Mouse (Mus musculus) neutrophil, adult 65 days (primary cell): ENCODE data around the gene Hsdl2. TPM values are rescaled to one million over a fixed set of nuclear protein-coding genes. Genes with fewer than 3 reads are reported as not detected.

Experiments used
- total RNA-seq: library from RNA; stranded (reverse); gene quantifications from 2 replicates; pipeline ENCODE4 v1.2.4, GENCODE M21; 2023

Gene Hsdl2
- 10.9 and 13.6 TPM in 2 replicates for total RNA-seq

DNA sequence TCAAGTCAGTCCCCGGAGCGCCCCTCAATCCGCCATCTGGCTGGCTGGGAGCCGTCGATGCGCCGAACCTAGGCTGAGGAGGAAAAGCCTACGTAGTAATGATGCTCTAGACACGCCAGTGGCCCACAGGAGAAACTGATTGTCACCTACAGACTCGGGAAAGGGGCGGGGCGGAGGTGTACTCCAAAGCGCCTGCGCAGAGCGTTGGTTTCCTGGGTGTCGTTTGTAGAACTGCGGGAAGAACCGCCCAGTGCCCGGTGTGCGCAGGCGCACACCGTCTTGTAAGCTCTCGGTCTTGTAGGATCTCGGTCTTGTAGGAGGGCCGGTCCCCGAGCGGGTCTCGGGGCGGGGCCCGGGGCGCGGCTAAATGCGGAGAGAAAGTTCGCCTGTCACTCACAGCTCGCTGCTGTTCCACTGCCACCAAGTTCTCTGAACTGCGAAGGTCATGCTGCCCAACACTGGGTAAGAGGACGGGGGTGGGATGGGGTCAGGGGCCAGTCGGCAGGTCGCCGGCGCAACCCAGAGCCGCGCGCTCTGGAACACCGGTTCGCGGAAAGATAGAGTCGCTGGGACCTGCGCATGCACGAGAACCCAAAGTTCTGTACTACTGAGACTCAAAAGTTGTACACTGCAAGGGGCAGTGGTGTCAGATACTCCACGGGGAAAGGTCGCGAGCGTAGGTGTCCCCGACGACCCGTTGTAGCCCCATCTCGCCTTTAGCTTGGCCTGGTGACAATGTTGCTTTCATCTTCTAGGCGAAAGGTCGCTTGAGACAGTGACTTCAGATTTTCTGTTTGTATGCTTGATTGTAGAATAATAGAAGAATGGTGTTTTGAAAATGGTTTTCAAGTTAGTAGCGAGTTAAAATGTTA, at the start of gene Hsdl2:
Gene Hsdl2 (plus strand): TSS at position 250 of the 872 bp plus-strand sequence.

DNA sequence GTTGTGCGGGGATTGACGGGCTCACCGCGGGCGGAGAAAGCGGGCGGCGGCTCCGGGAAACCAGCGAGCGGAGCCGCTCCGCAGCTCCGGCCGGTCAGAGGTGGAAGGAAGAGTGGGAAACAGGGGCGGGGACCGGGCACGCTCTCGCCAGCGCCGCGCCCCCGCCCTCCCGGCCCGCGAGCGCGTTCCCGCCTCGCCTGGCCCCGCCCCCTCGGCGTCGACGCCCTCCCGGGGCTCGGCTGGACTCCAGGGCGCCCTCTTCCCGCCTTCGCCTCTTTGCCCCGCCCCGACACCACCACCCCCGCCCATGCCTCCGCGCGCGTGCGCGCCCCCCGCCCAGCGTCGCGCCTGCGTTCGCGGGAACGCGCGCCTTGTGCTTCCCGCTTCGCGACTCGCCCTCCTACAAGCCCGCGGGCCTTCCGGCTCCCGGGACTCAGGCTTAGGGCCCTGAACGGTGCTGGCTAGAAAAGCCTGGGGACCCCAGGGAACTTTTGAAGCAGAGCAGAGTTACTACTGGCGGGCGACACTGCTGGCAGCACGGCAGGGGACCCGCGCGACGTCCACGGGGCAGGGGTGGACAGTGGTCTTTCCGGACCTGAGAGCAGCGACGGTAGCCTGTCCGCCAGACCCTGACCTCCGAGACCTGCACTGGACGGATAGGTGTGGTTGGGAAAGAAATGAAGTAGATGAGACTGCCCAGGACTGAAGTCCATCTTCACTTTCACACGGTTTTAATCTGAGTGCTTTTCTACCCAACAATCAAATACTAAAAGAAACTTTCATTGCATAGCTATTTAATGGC, 32.0 kb upstream of the Hsdl2 start, which contains the start of gene Ptbp3:
Gene Ptbp3 (minus strand): TSS at position 190 of the 802 bp plus-strand sequence.

DNA sequence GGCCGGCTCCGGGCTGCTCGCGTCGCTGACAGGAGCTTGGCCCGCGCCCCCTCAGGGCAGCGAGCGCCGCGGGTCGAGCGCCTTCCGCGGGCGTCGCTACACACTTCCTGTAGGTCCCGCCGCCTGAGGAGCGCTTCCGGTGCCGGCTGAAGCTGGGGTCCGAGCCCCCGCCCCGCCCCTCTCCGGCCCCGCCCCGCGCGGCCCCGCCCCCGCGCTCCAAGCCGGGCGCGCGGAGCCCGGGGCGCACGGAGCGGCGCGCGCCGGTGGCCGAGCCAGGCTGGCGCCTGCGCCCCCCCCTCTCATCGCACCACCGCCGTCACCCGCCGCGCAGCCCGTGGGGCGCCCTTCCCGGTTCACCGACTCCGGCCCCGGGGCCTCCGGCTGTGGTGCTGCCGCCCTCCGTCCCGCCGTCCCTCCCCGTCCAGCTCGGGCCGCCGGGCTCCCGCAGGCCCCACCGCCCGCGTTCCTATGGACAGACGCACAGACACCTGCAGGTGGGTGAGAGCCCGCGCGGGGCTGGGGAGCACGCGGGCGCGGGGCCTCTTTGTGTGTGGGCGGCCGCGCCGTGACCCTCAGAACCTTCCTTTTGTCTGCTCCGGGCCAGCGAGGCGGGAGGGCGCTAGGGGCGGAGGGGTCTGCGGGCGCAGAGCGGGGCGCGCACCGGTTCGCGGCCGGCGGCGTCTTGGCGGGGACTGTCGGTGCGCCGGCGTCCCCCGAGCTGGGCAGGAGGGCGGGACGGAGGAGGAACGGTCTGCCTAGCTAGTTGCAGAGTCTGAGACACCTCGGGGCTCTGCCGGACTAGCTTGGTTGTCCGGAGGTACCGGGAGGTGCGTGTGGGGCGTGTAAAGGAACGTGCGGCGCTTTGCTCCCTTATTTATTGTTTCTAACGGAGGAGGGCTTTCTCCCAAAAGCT, 44.9 kb downstream of the Hsdl2 start, which contains the start of gene E130308A19Rik:
Gene E130308A19Rik (plus strand): TSS at position 214 of the 913 bp plus-strand sequence.

Other genes starting within 250 kb of the Hsdl2 start
- gene Susd1, start 142.9 kb upstream of the Hsdl2 start, total RNA-seq: 44.8 and 62.6 TPM in 2 replicates
- gene Ptbp3, start 32.2 kb upstream of the Hsdl2 start, total RNA-seq: 321 and 394 TPM in 2 replicates
- gene E130308A19Rik, start 44.6 kb downstream of the Hsdl2 start, total RNA-seq: 2.8 and 4.2 TPM in 2 replicates
- gene Inip, start 220.0 kb downstream of the Hsdl2 start, total RNA-seq: 27.8 and 31.9 TPM in 2 replicates
- 12.7 and 21.9 TPM in 2 replicates for gene Snx30, start 224.3 kb downstream of the Hsdl2 start, total RNA-seq